Mouse (Mus musculus) heart, embryonic 11.5 days (tissue): ENCODE measurements at regions not wholly inside any gene's neighbourhood (a gene's known extent, or its start where the extent isn't known, plus 50 kb on each side); places are given as distances from the start of the nearest gene placed in this dataset.

Experiments
- ATAC-seq: fragments of 200-750 bp; cut with Nextera tagmentation; replicated peaks from 2 replicates; pipeline ENCODE4 v1.8.0; 2017; ENCODE audit warnings: moderate library complexity; ENCODE audit not compliant: insufficient number of reproducible peaks, low FRiP score, low TSS enrichment
- H3K27ac ChIP-seq: fragments of 300-500 bp; sonication (generic); 2 replicates; pipeline ENCODE4 v1.5.1; 2014; ENCODE audit warnings: mild to moderate bottlenecking, low read depth, low read length
- H3K27me3 ChIP-seq: fragments of 300-500 bp; sonication (generic); 2 replicates; pipeline ENCODE4 v1.6.1; 2014; ENCODE audit warnings: mild to moderate bottlenecking, low read length, mixed read lengths; ENCODE audit not compliant: control insufficient read depth, insufficient read depth
- H3K36me3 ChIP-seq: fragments of 300-500 bp; sonication (generic); 2 replicates; pipeline ENCODE4 v1.6.1; 2014; ENCODE audit warnings: mild to moderate bottlenecking, low read length, moderate library complexity, mixed read lengths; ENCODE audit not compliant: control insufficient read depth, insufficient read depth
- H3K4me1 ChIP-seq: fragments of 300-500 bp; sonication (generic); 2 replicates; pipeline ENCODE4 v1.6.1; 2014; ENCODE audit warnings: low read length; ENCODE audit not compliant: control insufficient read depth, insufficient read depth
- H3K4me2 ChIP-seq: fragments of 300-500 bp; sonication (generic); 2 replicates; pipeline ENCODE4 v1.6.1; 2014; ENCODE audit warnings: mild to moderate bottlenecking, moderate library complexity
- H3K4me3 ChIP-seq: fragments of 300-500 bp; sonication (generic); 2 replicates; pipeline ENCODE4 v1.5.1; 2014; ENCODE audit warnings: low read depth, low read length
- H3K9ac ChIP-seq: fragments of 300-500 bp; sonication (generic); 2 replicates; pipeline ENCODE4 v1.6.1; 2014; ENCODE audit warnings: mild to moderate bottlenecking, low read depth, low read length, moderate library complexity
- H3K9me3 ChIP-seq: fragments of 300-500 bp; sonication (generic); replicated peaks from 2 replicates; pipeline ENCODE4 v1.6.1; 2016; ENCODE audit warnings: low read length; ENCODE audit not compliant: control insufficient read depth
- WGBS: fragments of 180-500 bp; shearing (Covaris S2); extraction: QIAGEN DNeasy Blood & Tissue Kit; methylation state at CpG from one replicate; pipeline ENCODE4 v1.1.7; 2014; ENCODE audit not compliant: insufficient replicate concordance; 5-methylcytosine and 5-hydroxymethylcytosine counted together

DNA sequence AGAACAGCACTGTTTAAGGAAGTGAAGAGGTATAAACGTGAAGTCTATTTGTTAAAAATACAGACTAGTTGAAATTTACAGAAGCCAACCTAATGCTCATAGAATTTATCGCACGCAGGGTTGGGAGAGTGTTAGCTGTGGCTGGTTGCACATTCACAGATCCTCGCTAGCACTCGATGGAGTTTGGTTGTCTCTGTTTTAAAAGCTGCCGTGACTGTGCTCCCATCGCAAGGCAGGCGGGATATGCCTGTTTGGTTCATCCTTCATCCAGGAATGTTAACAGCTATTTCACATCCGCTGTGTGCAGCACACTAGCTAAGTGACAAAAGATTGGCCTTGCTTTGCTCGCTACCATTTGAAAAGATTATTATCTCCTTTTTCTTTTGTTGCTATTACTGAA is 162.9 kb upstream of the Nr4a3 start:
- H3K4me3 ChIP-seq = no peak overlapping the region
- H3K9ac ChIP-seq = no peak overlapping the region
- 70% methylated on average over 10 of the region's 10 CpGs for WGBS
- no peaks in the 10 kb centered on the region for H3K27me3 ChIP-seq
- H3K9me3 ChIP-seq = no peaks in the 10 kb centered on the region
- no peaks in the 10 kb centered on the region for H3K36me3 ChIP-seq
- H3K27ac ChIP-seq = no peak overlapping the region
- no peaks in the 10 kb centered on the region for H3K4me1 ChIP-seq
- ATAC-seq = no peak
- H3K4me2 ChIP-seq = no peak overlapping the region

GRCm38 (mm10) chr4:47899579-47899978 is 145.4 kb upstream of the Nr4a3 start:
- no peaks in the 10 kb centered on the region for H3K4me1 ChIP-seq
- ATAC-seq = no peak
- no peaks in the 10 kb centered on the region for H3K9me3 ChIP-seq
- WGBS = 73% methylated on average over 7 of the region's 7 CpGs
- H3K27ac ChIP-seq = no peak overlapping the region
- no peak overlapping the region for H3K9ac ChIP-seq
- H3K4me2 ChIP-seq = no peak overlapping the region
- H3K36me3 ChIP-seq = no peaks in the 10 kb centered on the region
- H3K4me3 ChIP-seq = no peak overlapping the region
- H3K27me3 ChIP-seq = no peaks in the 10 kb centered on the region

GRCm38 (mm10) chr4:47902749-47903148 is 142.2 kb upstream of the Nr4a3 start:
- 88% methylated on average over 12 of the region's 12 CpGs for WGBS
- Histone ChIP-seq H3K9ac (no peak overlapping the region), H3K4me1 (no peaks in the 10 kb centered on the region), H3K27ac (no peak overlapping the region), H3K36me3 (no peaks in the 10 kb centered on the region), H3K4me2 (no peak overlapping the region), H3K27me3 (no peaks in the 10 kb centered on the region), H3K9me3 (no peaks in the 10 kb centered on the region), H3K4me3 (no peak overlapping the region)
- ATAC-seq = no peak

GRCm38 (mm10) chr4:47912259-47912658 is 132.7 kb upstream of the Nr4a3 start:
- Histone ChIP-seq H3K9me3 (no peaks in the 10 kb centered on the region; the same call in 1 of the 2 replicates), H3K27me3 (no peaks in the 10 kb centered on the region), H3K9ac (no peak overlapping the region), H3K27ac (no peak overlapping the region), H3K4me2 (no peak overlapping the region), H3K4me3 (no peak overlapping the region), H3K36me3 (no peaks in the 10 kb centered on the region), H3K4me1 (no peaks in the 10 kb centered on the region)
- no peak for ATAC-seq
- WGBS = 71% methylated on average over 1 of the region's 1 CpGs

DNA sequence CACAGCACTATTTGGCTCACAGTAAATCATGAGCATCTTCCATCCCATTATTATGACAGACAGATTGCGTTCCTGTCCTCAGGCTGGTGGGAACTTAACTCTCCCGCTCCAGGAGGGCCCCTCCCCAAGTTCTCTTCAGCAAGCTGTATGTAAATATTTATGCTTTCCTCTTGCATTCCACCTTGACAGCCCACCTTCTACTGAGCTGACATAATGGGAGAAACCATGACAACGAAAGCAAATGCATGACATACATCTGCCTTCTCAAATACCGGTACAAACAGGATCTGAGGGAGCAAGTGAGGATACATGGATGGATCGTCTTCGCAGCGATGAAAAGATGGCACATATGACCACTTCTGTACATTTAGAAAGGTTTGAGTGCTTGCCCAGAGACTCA is 125.4 kb upstream of the Nr4a3 start:
- Histone ChIP-seq H3K9ac (no peak overlapping the region), H3K4me3 (no peak overlapping the region), H3K4me2 (no peak overlapping the region), H3K36me3 (no peaks in the 10 kb centered on the region), H3K27me3 (no peaks in the 10 kb centered on the region), H3K4me1 (no peaks in the 10 kb centered on the region), H3K27ac (no peak overlapping the region), H3K9me3 (no peaks in the 10 kb centered on the region)
- ATAC-seq = no peak
- WGBS = 75% methylated on average over 7 of the region's 7 CpGs

GRCm38 (mm10) chr4:47931464-47931863 is 113.5 kb upstream of the Nr4a3 start:
- 75% methylated on average over 2 of the region's 2 CpGs for WGBS
- no peaks in the 10 kb centered on the region for H3K4me1 ChIP-seq
- H3K4me3 ChIP-seq = no peak overlapping the region
- H3K4me2 ChIP-seq = no peak overlapping the region
- no peak overlapping the region for H3K27ac ChIP-seq
- 0 out of 2 replicates have a peak, but pooled peaks cover 2% of the 10 kb centered on the region for H3K9me3 ChIP-seq
- H3K9ac ChIP-seq = no peak overlapping the region
- ATAC-seq = no peak
- no peaks in the 10 kb centered on the region for H3K36me3 ChIP-seq
- H3K27me3 ChIP-seq = no peaks in the 10 kb centered on the region

- Histone ChIP-seq H3K4me3 (no peak overlapping the region), H3K9ac (no peak overlapping the region), H3K4me1 (no peaks in the 10 kb centered on the region), H3K4me2 (no peak overlapping the region), H3K27me3 (no peaks in the 10 kb centered on the region), H3K36me3 (no peaks in the 10 kb centered on the region), H3K9me3 (0 out of 2 replicates have a peak, but pooled peaks cover 2% of the 10 kb centered on the region), H3K27ac (no peak overlapping the region)
- ATAC-seq = no peak
- 82% methylated on average over 1 of the region's 1 CpGs for WGBS
Measured at GRCm38 (mm10) chr4:47933526-47933925, 111.4 kb upstream of the Nr4a3 start.

DNA sequence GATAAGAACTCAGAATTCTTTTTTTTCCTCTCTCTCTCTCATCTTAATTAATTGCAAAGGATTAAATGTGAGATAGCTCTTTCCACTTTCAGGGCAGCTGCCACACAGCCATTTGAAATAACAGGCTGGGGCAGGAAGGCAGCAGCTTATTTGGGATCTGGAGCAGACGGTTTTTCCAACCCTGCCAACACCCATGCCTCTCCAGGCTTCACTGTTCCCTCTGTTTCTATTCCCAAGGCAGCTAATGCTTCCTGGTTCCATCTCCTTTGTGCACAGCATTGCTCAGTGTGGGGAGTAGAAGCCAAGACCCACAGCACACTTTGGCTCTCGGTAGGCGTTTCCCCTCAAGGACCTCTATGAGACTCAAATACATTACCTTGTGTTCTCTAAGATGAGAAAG is 109.4 kb upstream of the Nr4a3 start:
- Histone ChIP-seq H3K36me3 (no peaks in the 10 kb centered on the region), H3K4me3 (no peak overlapping the region), H3K9me3 (no peaks in the 10 kb centered on the region), H3K27ac (no peak overlapping the region), H3K27me3 (no peaks in the 10 kb centered on the region), H3K4me2 (no peak overlapping the region), H3K9ac (no peak overlapping the region), H3K4me1 (no peaks in the 10 kb centered on the region)
- 95% methylated on average over 3 of the region's 3 CpGs for WGBS
- no peak for ATAC-seq

- 66% methylated on average over 7 of the region's 7 CpGs for WGBS
- Histone ChIP-seq H3K27me3 (no peaks in the 10 kb centered on the region), H3K36me3 (no peaks in the 10 kb centered on the region), H3K4me2 (no peak overlapping the region), H3K9ac (no peak overlapping the region), H3K9me3 (no peaks in the 10 kb centered on the region), H3K4me3 (no peak overlapping the region), H3K27ac (no peak overlapping the region), H3K4me1 (no peaks in the 10 kb centered on the region)
- ATAC-seq = no peak
Measured at GRCm38 (mm10) chr4:47936470-47937125, 108.4 kb upstream of the Nr4a3 start.
